Comparison of ENCODE assay signal across 10 mouse cellular contexts in genomic region chr19:18578216-18579011, GRCm38 (mm10). TPM values are rescaled to one million over a fixed set of nuclear protein-coding genes. Genes with fewer than 3 reads are reported as not detected.
A peak's percentile ranks its signal among the peaks of the same experiment; 100 is the strongest.
DNase-seq lines count a peak whose midpoint lies in the region; ATAC-seq lines count a peak whose summit lies in the region.
"Had no signal": no experiment of that assay in that cellular context is flagged by ENCODE, and none has a peak within 500 bp of the region (broad histone marks: within the 10 kb centered on the region; RNA-seq: fewer than 3 reads in every experiment).

No protein-coding gene starts in this region.

- H3K4me1 ChIP-seq in limb, embryonic 12.5 days (replicated peaks) = peaks cover 13% of the 10 kb centered on the region

- H3K9ac ChIP-seq in limb, embryonic 12.5 days (replicated peaks) = no peak overlapping the region

- H3K27ac ChIP-seq in limb, embryonic 12.5 days = no peak overlapping the region

- DNase-seq in embryo, embryonic 10 days (ENCODE audit: low spot score) = peak; percentile 34
- DNase-seq in embryo, embryonic 10.5 days (ENCODE audit: low spot score) = no peak
- DNase-seq in testis, postnatal 10 days (ENCODE audit: low spot score) = peak; percentile 31
- DNase-seq in testis, postnatal 14 days (ENCODE audit: low spot score) = no peak
- peak; percentile 58 for DNase-seq in yolk sac, embryonic 10.5 days (ENCODE audit: low spot score)
- DNase-seq in adrenal gland, adult 8-10 months = no peak
- no peak for DNase-seq in left cerebral cortex, adult 18-20 months (ENCODE audit: low spot score in 2 of 2)
- DNase-seq: cerebellum, postnatal 14 days; thymus, postnatal 36 days had no signal

- peak overlapping the region; percentile 29 for H3K4me2 ChIP-seq in limb, embryonic 12.5 days

- no peak overlapping the region for H3K4me3 ChIP-seq in limb, embryonic 12.5 days (replicated peaks)

- 37% methylated on average over 17 of the region's 17 CpGs for WGBS in limb, embryonic 12.5 days

- no peaks in the 10 kb centered on the region for H3K9me3 ChIP-seq in limb, embryonic 12.5 days

- H3K27me3 ChIP-seq in limb, embryonic 12.5 days = no peaks in the 10 kb centered on the region

- peaks cover 4% of the 10 kb centered on the region; the same call in 1 of the 2 replicates for H3K36me3 ChIP-seq in limb, embryonic 12.5 days

- no peak for ATAC-seq in limb, embryonic 12.5 days (ENCODE audit: insufficient number of reproducible peaks, insufficient read depth, low FRiP score, low TSS enrichment, low read depth)

RNA-seq across cellular contexts. Expression of gene Ostf1, which starts 53.2 kb away (rescaled TPM):
- polyA plus RNA-seq in limb, embryonic 12.5 days (2016; fragmentation: Nextera tagmentation; extraction: Ambion mirVana) = 36.2 and 38.9 TPM in 2 replicates
- total RNA-seq in adrenal gland, adult 8-10 months (2022) = 100 to 1,000 TPM; 100 to 119 (median 114) TPM
- total RNA-seq in left cerebral cortex, adult 18-20 months (2021) = 10 to 100 TPM; 14.0 to 16.2 TPM

RNA-seq across cellular contexts. Expression of gene Nmrk1, which starts 53.3 kb away (rescaled TPM):
- polyA plus RNA-seq in limb, embryonic 12.5 days (2016; fragmentation: Nextera tagmentation; extraction: Ambion mirVana) = 11.2 and 11.8 TPM in 2 replicates
- 10 to 100 TPM in 3 of 4 experiments, 1 to 10 TPM in 1; 9.3 to 32.3 (median 16.8) TPM for total RNA-seq in adrenal gland, adult 8-10 months (2022)
- total RNA-seq in left cerebral cortex, adult 18-20 months (2021) = 1 to 10 TPM; 5.8 to 5.9 TPM

Comparison
In these comparisons a context has a peak if more than half of its experiments do, and no peak if none do; other contexts are left out.
1. DNase-seq: peak in embryo, embryonic 10 days (single experiment), testis, postnatal 10 days (single experiment) and yolk sac, embryonic 10.5 days (single experiment); none in embryo, embryonic 10.5 days (single experiment), testis, postnatal 14 days (single experiment), adrenal gland, adult 8-10 months (single experiment) and left cerebral cortex, adult 18-20 months (0 of 2).
2. RNA of gene Ostf1, which starts 53.2 kb away (total RNA-seq): 100 to 119 TPM in adrenal gland, adult 8-10 months; 14.0 to 16.2 TPM in left cerebral cortex, adult 18-20 months; every median in the first group is over 4 times any median in the second.